Mouse (Mus musculus): ENCODE measurements around the gene Retreg2. TPM values are rescaled to one million over a fixed set of nuclear protein-coding genes. Genes with fewer than 3 reads are reported as not detected.

Retreg2 gene
- 50.1 and 51.1 TPM in 2 replicates for polyA plus RNA-seq (2014; fragmentation: Nextera tagmentation; extraction: Ambion mirVana)

DNA sequence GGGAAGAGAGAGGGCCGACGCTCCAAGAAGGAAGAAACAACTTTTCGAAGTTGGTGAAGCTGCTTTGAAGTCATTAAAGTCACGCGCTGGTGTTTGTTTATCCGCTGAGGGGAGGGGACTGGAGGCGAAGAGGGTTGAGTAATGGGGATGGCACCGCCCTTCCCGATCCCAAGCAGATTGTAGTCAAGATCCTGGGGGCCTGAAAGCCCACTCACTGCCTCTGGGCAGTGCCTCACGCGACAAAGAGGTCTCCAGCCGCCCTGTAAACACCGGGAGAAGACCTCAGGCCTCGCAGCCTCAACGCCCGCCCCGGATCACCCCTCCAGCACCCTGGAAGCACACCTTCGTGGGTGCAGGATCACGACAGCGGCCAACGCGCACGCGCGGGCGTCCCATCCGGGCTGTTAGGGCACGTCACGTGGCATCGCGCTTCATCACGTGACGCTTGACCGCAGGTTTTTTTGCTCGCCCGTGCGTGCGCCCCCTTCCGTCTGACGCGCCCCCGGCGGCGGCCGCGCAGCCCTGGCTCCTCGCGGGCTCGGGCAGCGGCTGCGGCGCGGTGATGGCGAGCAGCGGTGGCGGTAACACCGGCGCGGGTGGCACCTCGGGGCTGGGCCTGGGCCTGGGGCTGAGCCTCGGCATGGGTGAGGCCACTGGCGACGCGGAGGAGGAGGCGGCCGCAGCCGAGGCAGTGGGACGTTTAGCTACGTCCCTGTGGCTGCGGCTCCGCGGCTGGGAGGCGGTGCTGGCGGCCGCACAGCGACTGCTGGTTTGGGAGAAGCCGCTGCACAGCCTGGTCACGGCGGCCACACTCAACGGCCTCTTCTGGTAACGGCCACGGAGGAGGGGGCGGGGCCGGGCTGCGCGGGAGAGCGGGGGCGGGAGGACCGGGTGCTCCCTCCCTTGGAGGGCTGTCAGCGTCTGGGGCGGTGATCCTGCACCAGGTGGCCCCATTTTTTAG is at the start of gene Retreg2, which contains the start of gene Cnppd1:
Gene Retreg2 (plus strand): TSS at position 478 of the 961 bp plus-strand sequence.
Gene Cnppd1 (minus strand): TSS at position 411 of the 961 bp plus-strand sequence.
- Histone ChIP-seq H3K4me2 (ENCODE audit: low read length) (peak within 1 kb of the TSS; percentile 82), H3K4me3 (ENCODE audit: low read depth, low read length) (peak within 1 kb of the TSS; percentile 84), H3K27me3 (replicated peaks; ENCODE audit: control insufficient read depth, insufficient read depth, low read length) (no peaks in the 10 kb centered on the region), H3K9me3 (ENCODE audit: control insufficient read depth, low read length) (no peaks in the 10 kb centered on the region), H3K27ac (ENCODE audit: low read depth) (peak within 1 kb of the TSS; percentile 88), H3K36me3 (ENCODE audit: control insufficient read depth, insufficient read depth, low read length) (peaks cover 58% of the 10 kb centered on the region), H3K9ac (ENCODE audit: low read length) (peak within 1 kb of the TSS; percentile 83), H3K4me1 (replicated peaks; ENCODE audit: control insufficient read depth, insufficient read depth, low read length) (peaks cover 18% of the 10 kb centered on the region; the same call in 1 of the 2 replicates)
- peak; percentile 98 for DNase-seq (ENCODE audit: low spot score)
- WGBS, result under 1% methylated on average over 85 of the region's 91 CpGs
- peak; percentile 91 for ATAC-seq (replicated peaks; ENCODE audit: low FRiP score, low TSS enrichment, low read depth)

DNA sequence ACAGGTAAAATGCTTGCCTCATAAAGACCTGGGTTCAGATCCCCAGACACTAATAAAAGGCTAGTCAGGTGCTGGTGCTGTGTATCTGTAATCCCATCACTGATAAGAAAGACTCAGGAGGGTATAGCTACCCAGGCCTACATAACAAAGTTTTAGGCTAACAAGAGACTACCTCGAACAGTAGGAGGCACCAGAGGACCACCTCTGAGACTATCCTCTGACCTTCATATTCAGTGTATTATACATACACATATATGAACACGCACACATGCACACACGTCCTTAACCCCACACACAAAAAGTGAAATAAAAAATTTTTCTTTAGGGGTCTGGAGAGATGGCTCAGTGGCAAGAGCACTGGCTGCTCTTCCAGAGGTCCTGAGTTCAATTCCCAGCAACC is 20.4 kb upstream of the Retreg2 start:
- no peak overlapping the region for H3K27ac ChIP-seq (ENCODE audit: low read depth)
- H3K36me3 ChIP-seq (ENCODE audit: control insufficient read depth, insufficient read depth, low read length), result no peaks in the 10 kb centered on the region
- H3K4me2 ChIP-seq (ENCODE audit: low read length), result no peak overlapping the region
- no peak overlapping the region for H3K9ac ChIP-seq (ENCODE audit: low read length)
- no peaks in the 10 kb centered on the region; the same call in 1 of the 2 replicates for H3K4me1 ChIP-seq (replicated peaks; ENCODE audit: control insufficient read depth, insufficient read depth, low read length)
- no peak for ATAC-seq (replicated peaks; ENCODE audit: low FRiP score, low TSS enrichment, low read depth)
- WGBS, result 79% methylated on average over 3 of the region's 3 CpGs
- no peaks in the 10 kb centered on the region for H3K27me3 ChIP-seq (replicated peaks; ENCODE audit: control insufficient read depth, insufficient read depth, low read length)
- no peaks in the 10 kb centered on the region for H3K9me3 ChIP-seq (ENCODE audit: control insufficient read depth, low read length)
- no peak overlapping the region for H3K4me3 ChIP-seq (ENCODE audit: low read depth, low read length)
- DNase-seq (ENCODE audit: low spot score), result no peak

DNA sequence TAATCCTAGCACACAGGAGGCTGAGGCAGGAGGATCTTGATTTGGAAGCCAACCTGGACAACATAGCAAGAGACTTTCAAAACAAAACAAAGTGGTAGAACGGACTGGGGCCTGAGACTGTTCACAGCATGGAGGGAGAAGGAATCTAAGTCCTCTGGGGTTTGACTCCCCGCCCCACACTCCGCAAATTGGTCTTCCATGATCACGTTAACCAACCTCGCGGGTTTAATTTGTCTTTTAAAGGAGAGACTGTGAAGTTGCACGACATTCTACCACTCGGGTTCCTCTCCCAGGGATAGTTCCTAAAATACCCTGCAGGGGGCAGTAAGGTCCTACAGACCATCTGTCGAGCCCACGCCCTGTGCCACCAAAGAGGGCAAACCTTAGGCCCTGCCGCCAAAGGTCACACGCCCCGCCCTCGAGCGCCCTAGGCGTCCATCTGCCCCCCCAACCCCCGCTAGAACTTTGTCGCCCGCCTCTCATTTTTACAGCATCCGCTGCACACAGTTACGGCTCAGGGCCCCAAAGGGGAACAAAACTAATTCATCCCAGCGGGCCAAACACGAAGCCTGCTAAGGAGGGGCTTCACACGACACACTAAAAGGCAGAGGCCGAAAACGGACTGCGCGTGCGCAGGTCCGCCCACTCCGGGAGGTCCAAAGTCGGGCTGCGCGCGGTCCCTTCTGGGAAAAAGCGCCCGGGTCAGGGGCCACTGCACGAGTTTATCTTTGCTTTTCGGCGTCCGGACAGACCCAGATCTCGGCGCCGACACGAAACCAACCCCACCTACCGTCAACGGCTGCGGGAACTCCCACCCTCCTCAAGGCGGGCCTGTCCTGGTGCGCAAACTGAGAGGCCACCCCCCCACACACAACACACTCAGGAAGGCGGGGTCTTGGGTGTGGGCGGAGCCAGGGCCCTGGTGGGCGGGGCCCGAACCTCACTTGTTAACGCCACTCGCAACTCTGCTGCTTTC is 17.9 kb upstream of the Retreg2 start, which contains the start of gene Nhej1:
Gene Nhej1 (minus strand): TSS at position 855 of the 976 bp plus-strand sequence.
- ATAC-seq (replicated peaks; ENCODE audit: low FRiP score, low TSS enrichment, low read depth) (peak; percentile 96), DNase-seq (ENCODE audit: low spot score) (peak; percentile 98)
- H3K4me1 ChIP-seq (replicated peaks; ENCODE audit: control insufficient read depth, insufficient read depth, low read length), result no peaks in the 10 kb centered on the region; the same call in 1 of the 2 replicates
- peak within 1 kb of the TSS; percentile 95 for H3K27ac ChIP-seq (ENCODE audit: low read depth)
- peak within 1 kb of the TSS; percentile 46 for H3K4me2 ChIP-seq (ENCODE audit: low read length)
- H3K9me3 ChIP-seq (ENCODE audit: control insufficient read depth, low read length), result no peaks in the 10 kb centered on the region
- peak within 1 kb of the TSS; percentile 50 for H3K4me3 ChIP-seq (ENCODE audit: low read depth, low read length)
- no peaks in the 10 kb centered on the region for H3K27me3 ChIP-seq (replicated peaks; ENCODE audit: control insufficient read depth, insufficient read depth, low read length)
- H3K36me3 ChIP-seq (ENCODE audit: control insufficient read depth, insufficient read depth, low read length), result no peaks in the 10 kb centered on the region
- WGBS, result under 1% methylated on average over 56 of the region's 56 CpGs
- peak within 1 kb of the TSS; percentile 44 for H3K9ac ChIP-seq (ENCODE audit: low read length)

DNA sequence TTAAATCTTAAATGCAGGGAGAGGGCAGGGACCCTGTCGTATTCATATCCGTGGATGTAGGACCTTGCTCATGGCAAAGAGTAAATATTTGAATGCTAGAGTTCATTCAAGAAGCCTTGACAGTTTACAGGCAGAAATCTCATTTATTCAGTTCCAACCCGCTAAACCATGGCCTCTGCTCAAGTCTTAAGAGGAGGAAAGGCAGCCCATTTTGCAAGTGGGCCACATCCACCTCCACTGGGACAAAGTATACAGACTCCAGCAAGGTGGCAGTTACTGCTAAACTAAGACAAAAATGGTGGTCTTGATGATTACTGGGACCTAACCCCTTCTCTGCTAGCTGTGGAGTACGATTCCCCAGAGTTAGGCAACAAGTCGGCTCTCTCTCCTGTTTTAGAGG is 17.2 kb upstream of the Retreg2 start:
- H3K27me3 ChIP-seq (replicated peaks; ENCODE audit: control insufficient read depth, insufficient read depth, low read length), result no peaks in the 10 kb centered on the region
- peak overlapping the region; percentile 46 for H3K4me2 ChIP-seq (ENCODE audit: low read length)
- H3K4me1 ChIP-seq (replicated peaks; ENCODE audit: control insufficient read depth, insufficient read depth, low read length), result no peaks in the 10 kb centered on the region; the same call in 1 of the 2 replicates
- DNase-seq (ENCODE audit: low spot score) (peak; percentile 53), ATAC-seq (replicated peaks; ENCODE audit: low FRiP score, low TSS enrichment, low read depth) (peak; percentile 5; the same call in 1 of the 2 replicates)
- H3K27ac ChIP-seq (ENCODE audit: low read depth), result peak overlapping the region; percentile 95; the same call in 1 of the 2 replicates
- peak overlapping the region; percentile 50 for H3K4me3 ChIP-seq (ENCODE audit: low read depth, low read length)
- WGBS, result 32% methylated on average over 5 of the region's 5 CpGs
- peak overlapping the region; percentile 44; the same call in 1 of the 2 replicates for H3K9ac ChIP-seq (ENCODE audit: low read length)
- H3K9me3 ChIP-seq (ENCODE audit: control insufficient read depth, low read length), result no peaks in the 10 kb centered on the region
- H3K36me3 ChIP-seq (ENCODE audit: control insufficient read depth, insufficient read depth, low read length), result no peaks in the 10 kb centered on the region

- no peaks in the 10 kb centered on the region; the same call in 1 of the 2 replicates for H3K4me1 ChIP-seq (replicated peaks; ENCODE audit: control insufficient read depth, insufficient read depth, low read length)
- ATAC-seq (replicated peaks; ENCODE audit: low FRiP score, low TSS enrichment, low read depth) (no peak), DNase-seq (ENCODE audit: low spot score) (no peak)
- no peaks in the 10 kb centered on the region for H3K9me3 ChIP-seq (ENCODE audit: control insufficient read depth, low read length)
- H3K4me3 ChIP-seq (ENCODE audit: low read depth, low read length), result no peak overlapping the region
- H3K27me3 ChIP-seq (replicated peaks; ENCODE audit: control insufficient read depth, insufficient read depth, low read length), result no peaks in the 10 kb centered on the region
- H3K27ac ChIP-seq (ENCODE audit: low read depth), result no peak overlapping the region
- no peak overlapping the region for H3K9ac ChIP-seq (ENCODE audit: low read length)
- no peaks in the 10 kb centered on the region for H3K36me3 ChIP-seq (ENCODE audit: control insufficient read depth, insufficient read depth, low read length)
- 68% methylated on average over 3 of the region's 3 CpGs for WGBS
- H3K4me2 ChIP-seq (ENCODE audit: low read length), result no peak overlapping the region
These were observed 13.9 kb upstream of the Retreg2 start for GRCm38 (mm10) chr1:75128641-75129040.

- Histone ChIP-seq H3K9me3 (ENCODE audit: control insufficient read depth, low read length) (no peaks in the 10 kb centered on the region), H3K27me3 (replicated peaks; ENCODE audit: control insufficient read depth, insufficient read depth, low read length) (no peaks in the 10 kb centered on the region), H3K9ac (ENCODE audit: low read length) (no peak within 1 kb of the TSS), H3K27ac (ENCODE audit: low read depth) (no peak within 1 kb of the TSS), H3K4me2 (ENCODE audit: low read length) (no peak within 1 kb of the TSS), H3K36me3 (ENCODE audit: control insufficient read depth, insufficient read depth, low read length) (peaks cover 34% of the 10 kb centered on the region), H3K4me1 (replicated peaks; ENCODE audit: control insufficient read depth, insufficient read depth, low read length) (no peaks in the 10 kb centered on the region), H3K4me3 (ENCODE audit: low read depth, low read length) (no peak within 1 kb of the TSS)
- no peak for DNase-seq (ENCODE audit: low spot score)
- 58% methylated on average over 12 of the region's 12 CpGs for WGBS
- ATAC-seq (replicated peaks; ENCODE audit: low FRiP score, low TSS enrichment, low read depth), result no peak
These were observed 9.0 kb upstream of the Retreg2 start, which contains the start of gene Slc23a3 for GRCm38 (mm10) chr1:75133421-75134207. Slc23a3 (minus strand) TSS chr1:75133890.

- H3K27me3 ChIP-seq (replicated peaks; ENCODE audit: control insufficient read depth, insufficient read depth, low read length), result no peaks in the 10 kb centered on the region
- ATAC-seq (replicated peaks; ENCODE audit: low FRiP score, low TSS enrichment, low read depth), result no peak
- H3K4me3 ChIP-seq (ENCODE audit: low read depth, low read length), result no peak overlapping the region
- peaks cover 10% of the 10 kb centered on the region; the same call in 1 of the 2 replicates for H3K4me1 ChIP-seq (replicated peaks; ENCODE audit: control insufficient read depth, insufficient read depth, low read length)
- 55% methylated on average over 6 of the region's 6 CpGs for WGBS
- DNase-seq (ENCODE audit: low spot score), result no peak
- H3K9ac ChIP-seq (ENCODE audit: low read length), result no peak overlapping the region
- H3K4me2 ChIP-seq (ENCODE audit: low read length), result no peak overlapping the region
- no peaks in the 10 kb centered on the region for H3K9me3 ChIP-seq (ENCODE audit: control insufficient read depth, low read length)
- H3K27ac ChIP-seq (ENCODE audit: low read depth), result no peak overlapping the region
- peaks cover 46% of the 10 kb centered on the region for H3K36me3 ChIP-seq (ENCODE audit: control insufficient read depth, insufficient read depth, low read length)
These were observed 6.3 kb upstream of the Retreg2 start for GRCm38 (mm10) chr1:75136293-75136692.

Measured in intestine, embryonic 14.5 days (tissue).